22 mouse cellular contexts compared by ENCODE assay signal in the genomic region with DNA sequence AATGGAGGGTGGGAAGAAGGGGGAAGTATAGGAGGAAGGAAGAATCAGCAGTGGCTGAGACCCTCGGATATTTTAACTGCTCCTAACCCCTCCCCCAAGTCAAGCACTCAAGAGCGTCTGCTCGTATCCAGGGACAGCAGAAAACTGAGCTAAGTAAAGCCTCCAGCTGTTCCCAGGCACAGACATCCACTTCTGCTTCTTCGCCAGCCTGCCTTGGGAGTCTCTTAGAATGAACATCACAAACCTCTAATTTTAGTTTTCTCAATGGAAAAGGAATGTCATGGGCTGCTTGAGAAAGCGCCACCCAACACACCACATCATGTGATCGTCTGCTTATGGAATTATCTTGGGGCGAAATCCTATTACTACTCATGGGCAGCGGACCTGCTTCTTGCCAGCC.
"Had no signal": no experiment of that assay in that cellular context is flagged by ENCODE, and none has a peak within 500 bp of the region (broad histone marks: within the 10 kb centered on the region; RNA-seq: fewer than 3 reads in every experiment).

No protein-coding gene starts in this region.

- DNase-seq: kidney, adult 18-20 months; kidney, adult 9 months; kidney, postnatal 14 days; kidney, postnatal 4 days; liver; lung, adult 18-20 months; right cerebral cortex, postnatal 4 days; thymus, adult 2 months; thymus, postnatal 14 days; thymus, postnatal 4 days had no signal

- H3K36me3 ChIP-seq: limb, embryonic 10.5 days; limb, embryonic 13.5 days; liver, embryonic 12.5 days; liver, embryonic 15.5 days; midbrain, embryonic 12.5 days; neural tube, embryonic 13.5 days had no signal

- H3K9ac ChIP-seq: limb, embryonic 13.5 days; liver, embryonic 12.5 days; liver, embryonic 15.5 days; midbrain, embryonic 12.5 days; neural tube, embryonic 13.5 days had no signal

- H3K4me1 ChIP-seq: limb, embryonic 13.5 days; liver, embryonic 12.5 days; liver, embryonic 15.5 days; midbrain, embryonic 12.5 days; neural tube, embryonic 13.5 days had no signal

- H3K4me2 ChIP-seq: limb, embryonic 13.5 days; liver, embryonic 12.5 days; liver, embryonic 15.5 days; midbrain, embryonic 12.5 days; neural tube, embryonic 13.5 days had no signal

- H3K27me3 ChIP-seq: limb, embryonic 13.5 days; liver, embryonic 12.5 days; liver, embryonic 15.5 days; midbrain, embryonic 12.5 days; neural tube, embryonic 13.5 days had no signal

- H3K27ac ChIP-seq: left cerebral cortex, adult 2 months; limb, embryonic 10.5 days; limb, embryonic 13.5 days; liver, embryonic 12.5 days; liver, embryonic 15.5 days; macrophage; midbrain, embryonic 12.5 days; neural tube, embryonic 13.5 days; stomach, postnatal 0 days had no signal

- ATAC-seq: intestine, embryonic 16.5 days; liver, embryonic 12.5 days; midbrain, embryonic 16.5 days had no signal

- H3K4me3 ChIP-seq: left cerebral cortex, adult 2 months; limb, embryonic 10.5 days; limb, embryonic 13.5 days; liver, embryonic 12.5 days; liver, embryonic 15.5 days; midbrain, embryonic 12.5 days; myocyte; neural tube, embryonic 13.5 days had no signal

- H3K9me3 ChIP-seq: limb, embryonic 10.5 days; limb, embryonic 13.5 days; liver, embryonic 12.5 days; liver, embryonic 15.5 days; midbrain, embryonic 12.5 days; neural tube, embryonic 13.5 days had no signal
